Mouse (Mus musculus) lung, postnatal 0 days (tissue): ENCODE data around the gene Reep6.

ENCODE experiments used
- CTCF ChIP-seq: IDR thresholded peaks from 2 replicates; pipeline ENCODE4 v1.5.1; 2016; ENCODE audit warnings: antibody characterized with exemption, mild to moderate bottlenecking
- EP300 ChIP-seq: IDR thresholded peaks from 2 replicates; pipeline ENCODE4 v1.6.1; 2016; ENCODE audit warnings: antibody characterized with exemption, mild to moderate bottlenecking, control low read depth

GRCm38 (mm10) chr10:80313627-80314201 is 16.0 kb upstream of the Reep6 start:
- TF ChIP-seq CTCF (no peak), EP300 (no peak)
